Mouse (Mus musculus): Measurements from ENCODE around the gene Bst1.

DNA sequence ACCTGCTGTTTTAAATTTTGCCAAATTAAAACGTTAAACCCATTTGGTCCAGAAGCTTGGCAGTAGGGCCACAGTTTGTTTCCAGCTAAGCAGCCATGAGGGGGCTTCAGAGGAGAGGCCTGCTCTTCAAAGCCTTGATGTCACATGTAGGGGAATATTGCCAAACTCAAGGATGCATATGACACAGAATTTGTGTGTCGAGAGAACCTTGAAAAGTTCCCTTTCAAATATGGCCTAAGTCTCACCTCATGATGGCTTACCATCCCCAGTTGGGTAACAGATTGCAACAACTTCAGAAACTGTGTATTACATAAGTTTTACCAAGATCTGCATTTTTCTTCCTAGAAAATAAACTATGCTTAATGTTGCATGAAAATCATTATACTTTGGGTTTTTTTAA is 8.2 kb downstream of the Bst1 start:
- TF ChIP-seq CTCF (IDR thresholded peaks at IDR 0.05; ENCODE audit: control insufficient read depth, insufficient read depth, low read length) = no peak
- no peak for TF ChIP-seq POLR2A (IDR thresholded peaks at IDR 0.05; ENCODE audit: borderline replicate concordance, control insufficient read depth, low read depth, low read length)
